Mouse (Mus musculus): ENCODE data around the gene 2810006K23Rik. TPM values are rescaled to one million over a fixed set of nuclear protein-coding genes. Genes with fewer than 3 reads are reported as not detected.
"Not testable (repeated sequence)": the region's sequence is repeated elsewhere in the genome, so short reads cannot be mapped to it uniquely, and the experiment has no call there.

2810006K23Rik gene
- polyA plus RNA-seq, 1 experiment from 2014 or later = 22.1 TPM

DNA sequence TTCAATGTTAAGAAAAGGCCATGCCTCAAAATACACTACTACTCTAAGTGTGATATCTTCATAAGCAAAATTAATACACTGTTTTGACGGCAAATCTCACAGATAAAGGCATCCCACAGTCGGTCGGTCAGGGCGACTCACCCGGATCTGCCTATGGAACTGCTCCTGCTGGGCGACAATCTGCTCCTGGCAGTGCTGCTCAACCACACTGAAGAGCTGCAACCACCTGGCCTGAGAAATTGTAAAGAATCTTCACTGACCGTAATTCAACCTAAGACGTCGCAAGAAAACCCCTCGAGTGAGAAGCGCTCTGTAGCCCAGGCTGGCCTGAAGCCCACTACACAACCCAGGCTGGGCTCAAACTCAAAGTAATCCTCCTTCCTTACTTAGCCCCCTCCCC is 11.9 kb upstream of the 2810006K23Rik start:
- no peaks in the 10 kb centered on the region; the same call in 1 of the 2 replicates for H3K4me1 ChIP-seq
- 92% methylated on average over 11 of the region's 11 CpGs for WGBS
- no peak overlapping the region for H3K27ac ChIP-seq
- H3K36me3 ChIP-seq = peaks cover 86% of the 10 kb centered on the region
- DNase-seq (ENCODE audit: low spot score) = no peak
- peaks cover 7% of the 10 kb centered on the region for H3K9me3 ChIP-seq
- no peak overlapping the region for H3K4me3 ChIP-seq
- no peaks in the 10 kb centered on the region for H3K27me3 ChIP-seq (ENCODE audit: insufficient read depth, poor library complexity, severe bottlenecking)

DNA sequence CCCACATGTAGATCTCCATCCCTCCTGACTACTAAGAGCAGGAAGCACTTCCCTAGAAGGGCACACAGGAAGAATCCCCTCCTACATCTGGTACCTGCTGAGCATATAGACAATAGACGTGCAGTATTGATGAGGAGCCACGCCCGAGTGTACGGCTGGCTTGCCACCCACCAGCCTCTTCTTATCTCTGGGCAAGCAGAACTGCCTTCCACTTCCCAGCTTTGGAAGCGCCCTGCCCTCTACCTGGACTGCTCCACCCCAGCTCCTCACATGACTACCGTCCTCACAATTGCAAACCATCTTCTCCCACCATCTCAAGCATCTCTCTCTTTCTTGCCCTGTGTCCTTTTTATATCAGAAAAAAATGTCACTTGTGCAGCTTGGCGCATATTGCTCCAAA is 10.2 kb upstream of the 2810006K23Rik start:
- H3K36me3 ChIP-seq = peaks cover 84% of the 10 kb centered on the region
- no peak overlapping the region for H3K4me3 ChIP-seq
- H3K27ac ChIP-seq = no peak overlapping the region
- 0 out of 2 replicates have a peak, but pooled peaks cover under 1% of the 10 kb centered on the region for H3K9me3 ChIP-seq
- no peak for DNase-seq (ENCODE audit: low spot score)
- 76% methylated on average over 7 of the region's 7 CpGs for WGBS
- H3K27me3 ChIP-seq (ENCODE audit: insufficient read depth, poor library complexity, severe bottlenecking) = no peaks in the 10 kb centered on the region
- no peaks in the 10 kb centered on the region; the same call in 1 of the 2 replicates for H3K4me1 ChIP-seq

DNA sequence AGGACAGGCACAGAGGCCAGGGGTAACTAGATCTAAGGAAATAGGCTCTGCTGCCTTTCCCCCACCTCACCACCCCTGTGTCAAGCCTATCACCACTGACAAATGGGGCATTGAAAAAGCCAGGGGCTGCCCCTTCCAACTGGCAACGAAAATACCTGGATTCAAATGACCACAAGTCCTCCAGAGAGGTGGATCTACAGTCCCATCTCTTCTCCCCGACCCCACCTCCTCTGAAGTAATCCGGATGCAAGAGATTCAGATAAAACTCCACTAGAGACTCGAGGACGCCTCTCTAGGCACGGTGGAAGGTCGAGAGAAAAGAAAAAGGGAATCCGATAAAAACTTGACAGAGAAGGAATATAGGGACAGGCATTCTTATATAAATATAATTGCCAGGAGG is 1.1 kb upstream of the 2810006K23Rik start:
- no peaks in the 10 kb centered on the region for H3K9me3 ChIP-seq
- peaks cover 19% of the 10 kb centered on the region for H3K36me3 ChIP-seq
- H3K4me3 ChIP-seq = peak overlapping the region; percentile 90
- WGBS = 2% methylated on average over 8 of the region's 8 CpGs
- H3K27ac ChIP-seq = peak overlapping the region; percentile 100
- H3K27me3 ChIP-seq (ENCODE audit: insufficient read depth, poor library complexity, severe bottlenecking) = no peaks in the 10 kb centered on the region
- H3K4me1 ChIP-seq = peaks cover 15% of the 10 kb centered on the region
- no peak for DNase-seq (ENCODE audit: low spot score)

GRCm38 (mm10) chr5:124330086-124330485 is 2.2 kb downstream of the 2810006K23Rik start:
- WGBS = 89% methylated on average over 6 of the region's 6 CpGs
- Histone ChIP-seq H3K9me3 (no peaks in the 10 kb centered on the region), H3K27ac (no peak overlapping the region), H3K36me3 (peaks cover 2% of the 10 kb centered on the region; the same call in 1 of the 2 replicates), H3K27me3 (ENCODE audit: insufficient read depth, poor library complexity, severe bottlenecking) (no peaks in the 10 kb centered on the region), H3K4me3 (no peak overlapping the region), H3K4me1 (peaks cover 35% of the 10 kb centered on the region)
- DNase-seq (ENCODE audit: low spot score) = no peak

- Histone ChIP-seq H3K9me3 (no peaks in the 10 kb centered on the region), H3K36me3 (peaks cover 7% of the 10 kb centered on the region; the same call in 1 of the 2 replicates), H3K4me1 (peaks cover 46% of the 10 kb centered on the region), H3K27me3 (ENCODE audit: insufficient read depth, poor library complexity, severe bottlenecking) (no peaks in the 10 kb centered on the region), H3K27ac (peak overlapping the region; percentile 69), H3K4me3 (0 out of 2 replicates have a peak overlapping the region, but pooled peaks have one; percentile 0)
- WGBS = 18% methylated on average over 6 of the region's 6 CpGs
- DNase-seq (ENCODE audit: low spot score) = peak; percentile 90
Observed at GRCm38 (mm10) chr5:124334392-124334791, 6.5 kb downstream of the 2810006K23Rik start.

GRCm38 (mm10) chr5:124337103-124337502 is 9.2 kb downstream of the 2810006K23Rik start:
- no peak for DNase-seq (ENCODE audit: low spot score)
- H3K27me3 ChIP-seq (ENCODE audit: insufficient read depth, poor library complexity, severe bottlenecking) = no peaks in the 10 kb centered on the region
- peaks cover 62% of the 10 kb centered on the region for H3K4me1 ChIP-seq
- H3K27ac ChIP-seq = 0 out of 2 replicates have a peak overlapping the region, but pooled peaks have one; percentile 31
- WGBS = 69% methylated on average over 9 of the region's 9 CpGs
- no peak overlapping the region for H3K4me3 ChIP-seq
- no peaks in the 10 kb centered on the region for H3K9me3 ChIP-seq
- peaks cover 7% of the 10 kb centered on the region; the same call in 1 of the 2 replicates for H3K36me3 ChIP-seq

GRCm38 (mm10) chr5:124337909-124338308 is 10.0 kb downstream of the 2810006K23Rik start:
- WGBS = 73% methylated on average over 9 of the region's 9 CpGs
- DNase-seq (ENCODE audit: low spot score) = no peak
- H3K27me3 ChIP-seq (ENCODE audit: insufficient read depth, poor library complexity, severe bottlenecking) = no peaks in the 10 kb centered on the region
- H3K9me3 ChIP-seq = no peaks in the 10 kb centered on the region
- H3K36me3 ChIP-seq = peaks cover 7% of the 10 kb centered on the region; the same call in 1 of the 2 replicates
- peaks cover 64% of the 10 kb centered on the region for H3K4me1 ChIP-seq
- no peak overlapping the region for H3K27ac ChIP-seq
- no peak overlapping the region for H3K4me3 ChIP-seq

- no peak for DNase-seq (ENCODE audit: low spot score)
- Histone ChIP-seq H3K4me3 (no peak overlapping the region), H3K9me3 (no peaks in the 10 kb centered on the region), H3K27me3 (ENCODE audit: insufficient read depth, poor library complexity, severe bottlenecking) (no peaks in the 10 kb centered on the region), H3K36me3 (peaks cover 7% of the 10 kb centered on the region; the same call in 1 of the 2 replicates), H3K4me1 (peaks cover 57% of the 10 kb centered on the region), H3K27ac (peak overlapping the region; percentile 48; the same call in 1 of the 2 replicates)
- 93% methylated on average over 8 of the region's 8 CpGs for WGBS
Observed at GRCm38 (mm10) chr5:124338791-124339190, 10.9 kb downstream of the 2810006K23Rik start.

DNA sequence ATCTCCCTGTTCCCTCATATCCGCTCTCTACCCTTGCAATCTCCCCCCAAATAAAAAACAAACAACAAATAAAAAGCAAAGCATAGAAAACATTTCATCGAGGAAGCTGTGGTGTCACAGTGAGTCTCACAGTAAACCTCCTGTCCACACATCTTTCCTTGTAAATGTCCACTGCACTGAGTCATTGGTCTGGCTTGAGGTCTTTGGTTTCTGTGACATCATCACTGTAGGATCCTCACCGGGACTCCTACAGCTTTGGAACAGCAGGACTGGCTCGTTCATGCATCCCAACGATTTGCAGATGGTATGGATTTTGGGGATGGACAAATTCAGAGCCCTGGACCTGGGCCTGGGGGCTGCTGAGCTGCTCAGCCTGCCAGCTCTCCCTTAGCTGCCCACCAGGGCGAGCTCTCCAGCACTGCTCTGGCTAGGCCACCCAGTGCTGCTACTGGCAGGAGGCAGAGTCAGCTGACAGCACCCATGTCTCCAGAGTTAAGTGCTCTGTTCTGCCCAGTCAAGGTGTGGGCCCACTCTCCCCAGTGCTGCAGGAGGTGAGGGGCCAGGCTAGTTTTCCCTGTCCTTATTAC is 14.0 kb downstream of the 2810006K23Rik start:
- H3K4me3 ChIP-seq; H3K27me3 ChIP-seq (ENCODE audit: insufficient read depth, poor library complexity, severe bottlenecking); H3K9me3 ChIP-seq; DNase-seq (ENCODE audit: low spot score); H3K27ac ChIP-seq: not testable (repeated sequence)
- Histone ChIP-seq H3K4me1 (peaks cover 34% of the 10 kb centered on the region), H3K36me3 (peaks cover 28% of the 10 kb centered on the region)
- WGBS = 79% methylated on average over 6 of the region's 6 CpGs

DNA sequence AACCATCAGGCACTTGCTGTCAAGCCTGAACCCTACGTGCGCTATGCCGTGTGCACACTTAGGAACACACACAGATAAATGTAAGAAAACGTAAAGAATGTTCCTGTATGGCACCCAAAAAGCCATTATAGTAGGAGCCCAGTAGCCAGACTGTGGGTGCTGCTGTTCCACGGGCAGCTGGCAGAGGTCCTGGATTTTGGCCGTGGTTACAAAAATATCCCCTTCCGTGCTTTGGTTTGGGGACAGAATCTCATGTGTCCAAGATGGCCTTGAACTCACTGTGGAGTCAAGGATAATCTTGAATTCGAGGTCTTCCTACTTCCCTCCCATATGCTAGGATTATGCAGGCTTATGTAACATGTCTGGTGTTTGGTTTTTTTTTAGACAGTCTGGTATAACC is 15.0 kb downstream of the 2810006K23Rik start:
- H3K27me3 ChIP-seq (ENCODE audit: insufficient read depth, poor library complexity, severe bottlenecking) = no peaks in the 10 kb centered on the region
- 82% methylated on average over 8 of the region's 8 CpGs for WGBS
- H3K27ac ChIP-seq = no peak overlapping the region
- DNase-seq (ENCODE audit: low spot score) = no peak
- peaks cover 32% of the 10 kb centered on the region for H3K36me3 ChIP-seq
- H3K9me3 ChIP-seq = no peaks in the 10 kb centered on the region
- no peak overlapping the region for H3K4me3 ChIP-seq
- peaks cover 29% of the 10 kb centered on the region for H3K4me1 ChIP-seq

DNA sequence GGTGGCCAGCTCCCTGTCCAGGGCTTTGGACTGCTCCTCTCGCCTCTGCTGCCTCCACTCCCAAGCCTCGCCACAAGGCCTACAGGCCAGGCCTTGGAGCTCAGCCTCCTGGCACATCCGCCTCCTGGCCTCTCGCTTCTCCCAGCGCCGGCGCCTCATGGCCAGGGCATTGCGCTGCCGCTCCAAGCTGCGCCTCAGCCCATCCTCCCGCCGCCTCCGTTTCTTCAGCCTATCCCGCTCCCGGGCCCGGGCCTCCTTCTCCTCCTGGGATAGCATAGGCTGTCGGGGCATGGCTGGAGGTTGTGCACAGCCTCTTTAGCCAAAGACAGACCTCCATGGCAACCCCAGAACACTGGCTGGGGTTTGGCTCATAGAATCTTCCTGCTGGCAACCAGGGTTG is 21.3 kb downstream of the 2810006K23Rik start:
- no peaks in the 10 kb centered on the region for H3K27me3 ChIP-seq (ENCODE audit: insufficient read depth, poor library complexity, severe bottlenecking)
- 96% methylated on average over 17 of the region's 17 CpGs for WGBS
- peak overlapping the region; percentile 3; the same call in 1 of the 2 replicates for H3K4me3 ChIP-seq
- H3K9me3 ChIP-seq = no peaks in the 10 kb centered on the region
- H3K27ac ChIP-seq = no peak overlapping the region
- peaks cover 57% of the 10 kb centered on the region for H3K36me3 ChIP-seq
- peaks cover 28% of the 10 kb centered on the region for H3K4me1 ChIP-seq
- DNase-seq (ENCODE audit: low spot score) = no peak

- WGBS = 88% methylated on average over 2 of the region's 2 CpGs
- no peak for DNase-seq (ENCODE audit: low spot score)
- peak overlapping the region; percentile 100; the same call in 1 of the 2 replicates for H3K27ac ChIP-seq
- no peaks in the 10 kb centered on the region for H3K9me3 ChIP-seq
- no peak overlapping the region for H3K4me3 ChIP-seq
- H3K4me1 ChIP-seq = peaks cover 28% of the 10 kb centered on the region
- H3K36me3 ChIP-seq = peaks cover 48% of the 10 kb centered on the region
- no peaks in the 10 kb centered on the region for H3K27me3 ChIP-seq (ENCODE audit: insufficient read depth, poor library complexity, severe bottlenecking)
Observed at GRCm38 (mm10) chr5:124350350-124350749, 22.5 kb downstream of the 2810006K23Rik start.

GRCm38 (mm10) chr5:124351111-124351560 is 23.2 kb downstream of the 2810006K23Rik start:
- 51% methylated on average over 7 of the region's 7 CpGs for WGBS
- DNase-seq (ENCODE audit: low spot score) = peak; percentile 80
- H3K36me3 ChIP-seq = peaks cover 45% of the 10 kb centered on the region
- peak overlapping the region; percentile 100 for H3K27ac ChIP-seq
- peaks cover 28% of the 10 kb centered on the region for H3K4me1 ChIP-seq
- no peaks in the 10 kb centered on the region for H3K9me3 ChIP-seq
- H3K27me3 ChIP-seq (ENCODE audit: insufficient read depth, poor library complexity, severe bottlenecking) = no peaks in the 10 kb centered on the region
- H3K4me3 ChIP-seq = peak overlapping the region; percentile 100

Measured in heart, embryonic 10.5 days (tissue).